Mouse (Mus musculus) brain, embryonic 14.5 days (tissue): Measurements from ENCODE around the gene Fap. TPM values are rescaled to one million over a fixed set of nuclear protein-coding genes. Genes with fewer than 3 reads are reported as not detected.
A peak's percentile ranks its signal among the peaks of the same experiment; 100 is the strongest.

Source experiments
- DNase-seq: peaks from one replicate; pipeline ENCODE4 v3.0.0-alpha.2; 2011; ENCODE audit warnings: low read depth
- CTCF ChIP-seq: fragments of 200-500 bp; IDR thresholded peaks from 2 replicates; pipeline ENCODE4 v1.5.1; 2012; ENCODE audit warnings: inconsistent platforms, mild to moderate bottlenecking, moderate library complexity, borderline replicate concordance; ENCODE audit not compliant: insufficient read depth, insufficient read length; ENCODE audit errors: extremely low read depth
- POLR2A ChIP-seq: fragments of 200-500 bp; IDR thresholded peaks from 2 replicates; pipeline ENCODE4 v1.6.1; 2012; ENCODE audit warnings: mild to moderate bottlenecking, inconsistent platforms, borderline replicate concordance; ENCODE audit not compliant: poor library complexity, insufficient read depth, insufficient read length, severe bottlenecking; ENCODE audit errors: extremely low read depth
- polyA plus RNA-seq: library from polyadenylated mRNA; depleted of rRNA; stranded (reverse); fragments of >200 nt; gene quantifications from 2 replicates; pipeline ENCODE4 v1.2.3, GENCODE M21; 2012

The Fap gene
- polyA plus RNA-seq, 1 experiment, result 1.7 TPM

DNA sequence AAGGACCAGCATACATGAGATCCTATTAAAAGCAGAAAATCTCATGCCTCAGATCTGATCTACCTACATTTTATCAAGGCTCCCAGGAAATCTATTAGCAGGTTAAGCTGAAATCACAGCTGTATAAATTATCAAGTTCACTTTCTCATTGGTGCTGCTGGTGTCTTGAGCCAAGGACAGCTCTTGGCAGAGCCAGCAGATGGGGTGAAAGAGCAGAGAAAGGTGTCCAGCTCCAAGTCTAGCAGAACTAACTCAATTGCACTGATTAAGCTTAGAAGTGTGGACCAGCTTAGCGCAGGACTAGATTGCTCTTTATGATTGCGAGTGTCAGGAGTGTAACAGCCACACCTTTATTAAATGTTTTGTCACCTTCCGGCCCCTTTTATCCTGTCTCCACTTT, 89.0 kb downstream of the Fap start:
- TF ChIP-seq CTCF (peak; percentile 17; the same call in 1 of the 2 replicates), POLR2A (no peak)
- no peak for DNase-seq

DNA sequence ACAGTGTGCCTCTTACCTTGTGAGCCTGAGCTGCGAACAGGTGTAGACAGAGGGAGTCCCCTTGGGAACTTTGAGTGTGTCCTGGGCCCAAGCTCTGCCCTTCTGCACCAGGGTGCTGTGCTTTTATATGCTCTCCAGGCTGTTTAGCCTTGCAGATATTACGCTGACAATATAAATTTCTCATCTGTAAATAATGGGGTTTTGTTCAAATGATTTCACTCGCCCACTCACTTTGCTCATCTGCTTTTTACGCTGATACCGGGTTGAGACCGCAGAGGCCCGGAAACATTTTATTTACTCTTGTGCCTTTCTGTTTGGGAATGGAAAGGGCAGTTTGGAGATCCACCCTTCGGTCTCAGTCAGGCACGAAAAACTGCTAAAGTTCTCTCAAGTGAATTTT, 90.3 kb downstream of the Fap start, which contains the start of gene Gcg:
Gcg (minus strand) TSS at position 101 of the 400 bp plus-strand sequence.
- DNase-seq, result no peak
- TF ChIP-seq CTCF (no peak), POLR2A (no peak)

DNA sequence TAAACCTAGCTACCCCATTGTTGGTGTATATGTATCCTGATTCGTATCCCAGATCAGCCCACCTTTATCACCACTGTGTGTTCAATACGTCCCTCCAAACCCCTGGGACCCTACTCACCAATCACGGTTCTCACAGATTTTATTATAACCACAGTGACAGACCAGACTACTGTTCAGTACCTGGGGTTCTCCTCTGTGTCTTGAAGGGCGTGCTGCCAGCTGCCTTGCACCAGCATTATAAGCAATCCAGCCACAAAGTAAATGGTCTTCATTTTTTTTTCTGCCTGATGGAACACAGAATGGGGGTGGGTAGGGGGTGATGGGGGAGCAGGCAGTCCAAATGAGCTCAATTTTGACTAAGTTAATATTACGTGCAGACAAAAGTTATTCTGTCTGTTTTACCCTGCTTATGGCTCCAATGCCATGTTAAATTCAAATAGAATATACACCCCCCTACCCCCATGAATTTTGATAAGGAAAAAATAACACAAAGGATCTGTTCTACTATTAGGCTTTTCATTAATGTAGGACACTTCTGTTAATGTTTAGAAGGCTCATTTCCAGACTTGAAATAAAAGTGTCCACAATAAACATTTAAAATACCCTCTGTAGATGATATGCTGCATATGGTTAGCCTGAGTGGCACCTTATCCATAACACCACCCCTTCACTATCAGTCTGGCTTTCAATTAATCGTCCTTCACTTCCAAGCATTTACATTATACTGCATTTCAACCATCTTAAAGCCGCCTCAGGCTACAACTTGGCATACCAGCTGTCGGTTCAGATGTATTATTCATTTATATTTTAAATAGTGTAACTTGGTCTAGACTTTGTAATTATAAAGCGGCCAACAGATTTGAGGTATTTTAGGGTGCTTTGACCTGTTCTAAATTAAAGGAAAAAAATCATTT, 93.3 kb downstream of the Fap start:
- peak; percentile 85 for DNase-seq
- TF ChIP-seq POLR2A, result no peak
- TF ChIP-seq CTCF, result no peak

DNA sequence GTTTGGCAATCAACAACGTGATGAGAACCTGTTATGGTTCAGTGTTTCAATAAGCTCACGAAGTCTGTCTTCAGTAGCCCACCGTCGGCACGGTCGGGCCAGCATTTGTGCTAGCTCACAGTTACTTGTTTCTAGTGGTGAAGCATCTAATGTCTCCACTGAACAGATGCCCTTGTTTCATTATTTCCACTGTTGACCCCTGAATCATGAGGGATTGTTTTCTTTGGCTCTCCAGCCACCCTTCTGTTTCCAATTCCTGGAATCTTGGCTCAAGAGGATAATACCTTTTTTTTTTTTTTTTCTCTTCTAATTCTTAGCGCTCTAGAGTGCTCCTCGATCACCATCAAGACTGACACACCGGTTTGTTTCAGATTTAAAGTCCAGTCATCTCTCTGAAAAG, 104.3 kb downstream of the Fap start:
- TF ChIP-seq POLR2A, result no peak
- TF ChIP-seq CTCF, result no peak
- DNase-seq, result no peak

DNA sequence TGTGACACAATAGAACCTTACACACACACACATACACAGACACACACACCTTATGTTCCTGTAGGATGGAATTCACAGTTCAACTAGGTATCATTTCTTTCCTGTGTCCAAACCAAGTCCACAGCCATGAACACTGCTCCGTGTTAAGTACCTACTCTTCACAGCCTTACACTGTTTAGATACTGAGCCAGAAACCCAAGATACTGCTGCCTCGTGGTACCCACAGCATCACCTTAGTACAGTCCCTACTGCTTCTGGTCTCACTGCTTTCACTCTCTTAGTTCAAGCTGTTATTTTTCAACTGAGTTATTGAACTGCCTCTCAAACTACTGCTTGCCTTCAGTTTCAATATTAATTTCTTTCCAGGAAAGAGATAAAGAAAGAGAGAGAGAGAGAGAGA, 110.6 kb downstream of the Fap start:
- DNase-seq, result no peak
- TF ChIP-seq POLR2A, result no peak
- no peak for TF ChIP-seq CTCF

DNA sequence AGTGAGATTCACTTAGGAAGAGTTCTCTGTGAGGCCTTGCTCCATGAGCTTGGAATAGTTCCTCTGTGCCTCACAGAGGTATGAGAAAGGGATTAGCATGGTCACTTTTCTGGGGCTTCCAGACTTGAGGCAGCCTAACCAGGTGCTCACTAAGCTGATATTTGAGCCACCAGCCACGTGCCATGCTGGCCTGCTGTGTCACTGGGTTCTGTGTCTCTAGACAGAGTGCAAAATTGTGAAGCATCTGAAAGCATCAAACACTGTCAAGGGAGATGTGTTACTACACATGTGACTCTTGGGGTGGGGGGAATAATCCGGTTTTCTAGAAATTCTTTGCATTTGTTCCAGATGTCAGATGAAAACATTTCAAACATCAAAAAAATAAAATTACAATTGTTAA, 111.7 kb downstream of the Fap start:
- no peak for DNase-seq
- TF ChIP-seq POLR2A, result no peak
- TF ChIP-seq CTCF, result no peak

DNA sequence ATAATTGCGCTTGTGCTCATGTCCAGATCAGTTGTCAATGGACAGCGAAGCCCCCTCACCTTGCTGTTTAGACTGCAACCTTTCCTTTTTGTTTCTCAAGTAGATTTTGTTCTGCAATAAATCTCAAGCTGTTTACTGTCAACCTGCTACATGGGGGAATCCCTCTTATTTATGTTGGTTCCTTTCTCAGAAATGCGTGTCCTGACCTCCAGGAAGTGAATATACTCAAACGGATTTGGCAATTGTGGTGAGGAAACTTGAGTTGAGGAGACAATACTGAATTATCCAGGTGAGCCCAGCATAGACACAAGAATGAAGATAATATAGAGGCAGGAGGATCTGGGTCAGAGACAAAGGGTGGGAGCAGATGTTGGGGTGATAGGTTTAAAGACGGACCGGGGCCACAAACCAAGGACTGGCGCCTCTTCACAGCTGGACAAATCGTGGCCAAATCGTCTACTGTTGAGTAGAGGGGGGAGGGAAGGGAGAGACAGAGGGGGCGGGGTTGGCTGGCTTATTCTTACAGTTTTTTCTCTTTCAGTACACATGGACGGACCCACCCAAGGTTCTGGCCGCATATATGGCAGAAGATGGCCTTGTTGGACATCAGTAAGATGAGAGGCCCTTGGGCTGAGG, 112.9 kb downstream of the Fap start:
- TF ChIP-seq CTCF (no peak), POLR2A (no peak)
- no peak for DNase-seq

DNA sequence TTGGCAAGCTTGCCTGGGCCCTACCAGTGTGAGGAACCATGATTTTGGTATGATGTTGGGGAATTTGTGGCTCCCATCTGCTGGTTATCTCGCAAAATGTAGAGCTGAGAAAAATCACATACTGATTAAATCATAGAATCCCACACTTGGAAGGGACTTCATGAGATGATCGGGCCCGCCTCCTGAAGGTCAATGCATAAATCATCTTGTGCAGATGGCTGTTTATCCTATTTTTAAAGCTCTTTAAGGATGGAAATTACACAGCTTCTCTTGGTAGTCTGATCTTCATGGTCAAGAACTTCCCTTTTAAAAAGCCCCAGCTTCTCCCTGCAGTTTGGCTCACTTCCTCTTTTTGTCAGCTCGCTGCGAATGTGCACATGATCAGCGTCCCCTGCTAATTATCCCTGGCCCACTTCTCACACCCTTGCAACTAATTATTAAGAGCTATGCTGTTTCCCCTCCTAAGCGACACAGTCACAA, 113.6 kb downstream of the Fap start:
- TF ChIP-seq CTCF, result no peak
- TF ChIP-seq POLR2A, result no peak

DNA sequence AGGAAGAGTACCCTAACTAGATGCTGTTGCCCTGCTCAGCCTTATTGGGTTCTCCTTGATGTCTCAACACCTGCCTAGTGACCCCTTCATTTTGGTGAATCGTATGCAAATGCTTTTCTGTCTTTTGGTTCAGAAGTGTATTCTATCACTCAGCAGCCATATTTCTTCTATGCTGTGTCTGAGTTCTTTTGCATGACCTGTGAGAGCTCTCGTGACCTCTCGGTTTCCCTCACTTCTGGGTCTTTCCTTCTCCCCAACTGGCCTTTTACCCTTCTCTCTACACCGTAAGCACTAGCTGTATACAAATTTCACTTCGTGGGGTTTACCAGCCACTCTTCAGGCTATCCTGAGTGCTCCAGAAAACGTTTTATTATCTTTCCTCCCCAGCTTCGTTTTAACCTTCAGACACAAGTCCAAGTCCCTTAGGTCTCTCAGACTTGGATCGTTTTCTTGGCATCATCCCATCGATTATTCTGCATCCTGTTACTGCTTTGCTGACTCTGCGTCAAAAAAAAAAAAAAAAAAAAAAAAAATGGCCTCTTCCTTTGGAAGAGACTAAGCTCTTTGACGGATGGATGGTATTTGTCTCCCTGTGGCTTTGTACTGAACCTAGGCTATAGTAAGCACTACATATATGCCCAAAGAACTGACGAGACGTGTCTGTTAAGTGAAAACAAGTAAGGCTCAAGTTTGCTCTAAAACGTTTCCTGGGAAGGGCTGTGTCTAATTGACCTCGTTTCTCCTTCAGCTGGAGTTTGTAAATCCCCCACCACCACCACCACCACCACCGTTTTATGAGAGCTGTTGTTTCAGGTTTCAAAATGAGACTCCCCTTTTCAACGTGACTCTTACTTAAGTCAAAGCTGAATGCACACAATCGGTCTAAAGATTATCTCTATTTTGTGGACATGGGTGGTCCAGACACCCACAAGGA, 114.4 kb downstream of the Fap start:
- DNase-seq, result peak; percentile 23
- TF ChIP-seq CTCF (no peak), POLR2A (no peak)

More for the DNA sequence above, 113.6 kb downstream of the Fap start:
- peak; percentile 80 for DNase-seq

DNA sequence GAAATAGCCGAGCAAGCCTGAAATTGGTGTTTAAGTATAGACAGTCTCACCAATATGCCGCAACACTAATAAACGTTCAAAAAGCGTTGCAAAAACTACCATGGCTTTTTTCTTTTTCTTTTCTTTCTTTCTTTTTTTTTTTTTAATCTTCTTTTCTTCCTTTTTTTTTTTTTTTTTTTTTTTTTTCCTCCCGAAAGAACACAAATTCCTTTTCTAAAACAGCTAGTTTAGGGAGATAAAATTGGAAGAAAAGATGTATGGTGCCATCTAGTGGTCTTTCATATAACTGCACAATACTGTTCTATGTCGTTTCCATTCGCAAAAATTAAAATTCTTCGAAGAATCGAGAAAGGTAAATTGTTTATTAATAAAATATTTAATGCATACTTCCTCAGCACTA, 115.8 kb downstream of the Fap start:
- peak; percentile 75 for DNase-seq
- peak; percentile 21; the same call in 1 of the 2 replicates for TF ChIP-seq CTCF
- TF ChIP-seq POLR2A, result no peak
